ENCODE assay signal across 8 mouse cellular contexts in genomic region chr11:50887390-50888128, GRCm38 (mm10). TPM values are rescaled to one million over a fixed set of nuclear protein-coding genes. Genes with fewer than 3 reads are reported as not detected.
DNase-seq lines count a peak whose midpoint lies in the region; ATAC-seq and TF ChIP-seq lines count a peak whose summit lies in the region.

Zfp454 (minus strand) TSS chr11:50887651.

- TF ChIP-seq CTCF in testis, adult 2 months (IDR thresholded peaks at IDR 0.05; ENCODE audit: control insufficient read depth, insufficient read depth, insufficient replicate concordance, low read depth, low read length), result no peak

- H3K27me3 ChIP-seq in forebrain, embryonic 13.5 days, result no peaks in the 10 kb centered on the region
- H3K27me3 ChIP-seq in heart, embryonic 15.5 days, result no peaks in the 10 kb centered on the region
- no peaks in the 10 kb centered on the region for H3K27me3 ChIP-seq in neural tube, embryonic 11.5 days (ENCODE audit: control insufficient read depth, insufficient read depth, low read length)
- H3K27me3 ChIP-seq in testis, adult 2 months (ENCODE audit: control insufficient read depth, insufficient read depth, low read length), result no peaks in the 10 kb centered on the region

- peak within 1 kb of the TSS; percentile 76 for H3K9ac ChIP-seq in forebrain, embryonic 13.5 days
- H3K9ac ChIP-seq in heart, embryonic 15.5 days, result peak within 1 kb of the TSS; percentile 51
- peak within 1 kb of the TSS; percentile 76 for H3K9ac ChIP-seq in neural tube, embryonic 11.5 days (ENCODE audit: low read length)

- peaks cover 13% of the 10 kb centered on the region for H3K9me3 ChIP-seq in forebrain, embryonic 13.5 days (replicated peaks)
- no peaks in the 10 kb centered on the region for H3K9me3 ChIP-seq in heart, embryonic 15.5 days (replicated peaks)
- no peaks in the 10 kb centered on the region; the same call in 1 of the 2 replicates for H3K9me3 ChIP-seq in neural tube, embryonic 11.5 days (ENCODE audit: control insufficient read depth, low read length)

- 7% methylated on average over 26 of the region's 26 CpGs for WGBS in forebrain, embryonic 13.5 days
- WGBS in heart, embryonic 15.5 days, result 6% methylated on average over 26 of the region's 26 CpGs
- WGBS in neural tube, embryonic 11.5 days, result 8% methylated on average over 26 of the region's 26 CpGs

- peaks cover 31% of the 10 kb centered on the region for H3K36me3 ChIP-seq in forebrain, embryonic 13.5 days (ENCODE audit: poor library complexity, severe bottlenecking)
- H3K36me3 ChIP-seq in heart, embryonic 15.5 days, result no peaks in the 10 kb centered on the region
- peaks cover 2% of the 10 kb centered on the region; the same call in 1 of the 2 replicates for H3K36me3 ChIP-seq in neural tube, embryonic 11.5 days (ENCODE audit: control insufficient read depth, insufficient read depth, low read length)
- no peaks in the 10 kb centered on the region for H3K36me3 ChIP-seq in testis, adult 2 months (ENCODE audit: control insufficient read depth, insufficient read depth, low read length)

- DNase-seq in B cell, adult 2 months, result peak; percentile 25 to 28
- DNase-seq in cerebellum, adult 11 months, result peak; percentile 92
- DNase-seq in kidney, postnatal 14 days, result peak; percentile 94
- DNase-seq in liver, result peak; percentile 65
- DNase-seq in neural tube, embryonic 11.5 days (ENCODE audit: low spot score), result peak; percentile 93

- peak within 1 kb of the TSS; percentile 80 for H3K27ac ChIP-seq in forebrain, embryonic 13.5 days
- peak within 1 kb of the TSS; percentile 57 for H3K27ac ChIP-seq in heart, embryonic 15.5 days
- peak within 1 kb of the TSS; percentile 62; the same call in 1 of the 2 replicates for H3K27ac ChIP-seq in neural tube, embryonic 11.5 days (ENCODE audit: low read depth, low read length)
- H3K27ac ChIP-seq in testis, adult 2 months (ENCODE audit: control insufficient read depth, insufficient read depth, low read depth, low read length), result no peak within 1 kb of the TSS

- peak within 1 kb of the TSS; percentile 51 for H3K4me3 ChIP-seq in forebrain, embryonic 13.5 days
- H3K4me3 ChIP-seq in heart, embryonic 15.5 days, result peak within 1 kb of the TSS; percentile 54
- peak within 1 kb of the TSS; percentile 44 for H3K4me3 ChIP-seq in neural tube, embryonic 11.5 days (ENCODE audit: low read depth, low read length)
- H3K4me3 ChIP-seq in testis, adult 2 months (ENCODE audit: control insufficient read depth, low read depth, low read length), result peak within 1 kb of the TSS; percentile 23

- ATAC-seq in forebrain, embryonic 13.5 days, result peak; percentile 97
- ATAC-seq in heart, embryonic 15.5 days (replicated peaks; ENCODE audit: insufficient number of reproducible peaks, insufficient read depth, low FRiP score, low read depth), result peak; percentile 90
- peak; percentile 91 for ATAC-seq in neural tube, embryonic 11.5 days (ENCODE audit: insufficient read depth, low FRiP score, low TSS enrichment)

- H3K4me2 ChIP-seq in forebrain, embryonic 13.5 days, result peak within 1 kb of the TSS; percentile 76
- H3K4me2 ChIP-seq in heart, embryonic 15.5 days, result peak within 1 kb of the TSS; percentile 77
- peak within 1 kb of the TSS; percentile 59 for H3K4me2 ChIP-seq in neural tube, embryonic 11.5 days (ENCODE audit: low read depth)

- no peak for TF ChIP-seq POLR2A in testis, adult 2 months (IDR thresholded peaks at IDR 0.05; ENCODE audit: control insufficient read depth, low read depth, low read length)

- H3K4me1 ChIP-seq in forebrain, embryonic 13.5 days, result peaks cover 13% of the 10 kb centered on the region
- peaks cover 10% of the 10 kb centered on the region; the same call in 1 of the 2 replicates for H3K4me1 ChIP-seq in heart, embryonic 15.5 days (replicated peaks)
- peaks cover 11% of the 10 kb centered on the region; the same call in 1 of the 2 replicates for H3K4me1 ChIP-seq in neural tube, embryonic 11.5 days (ENCODE audit: control insufficient read depth, insufficient read depth, low read length)
- peaks cover 6% of the 10 kb centered on the region for H3K4me1 ChIP-seq in testis, adult 2 months (ENCODE audit: control insufficient read depth, insufficient read depth, low read length)

RNA-seq across cellular contexts. Expression of gene Zfp454, which starts in this region (rescaled TPM):
- polyA plus RNA-seq in forebrain, embryonic 13.5 days (2015; fragmentation: Nextera tagmentation; extraction: Ambion mirVana), result 16.7 and 17.6 TPM in 2 replicates
- 2.4 and 2.8 TPM in 2 replicates for polyA plus RNA-seq in heart, embryonic 15.5 days (2015; fragmentation: Nextera tagmentation; extraction: Ambion mirVana)
- polyA plus RNA-seq in neural tube, embryonic 11.5 days (2014; fragmentation: Nextera tagmentation; extraction: Ambion mirVana), result 16.0 TPM in 2 replicates
- polyA plus RNA-seq in testis, adult 2 months (2012; rRNA removed), result 0.13 and 0.36 TPM in 2 replicates

Comparison
In these comparisons a context has a peak if more than half of its experiments do, and no peak if none do; other contexts are left out.
1. DNase-seq: peak in every context shown above with its lines; median percentile 94 in kidney, postnatal 14 days; 93 in neural tube, embryonic 11.5 days; 92 in cerebellum, adult 11 months; 65 in liver; 26 in B cell, adult 2 months.